Mouse (Mus musculus) cortical plate, adult 2 months (tissue): ENCODE data around the gene Immp2l. TPM values are rescaled to one million over a fixed set of nuclear protein-coding genes. Genes with fewer than 3 reads are reported as not detected.

Experiments
- H3K27ac ChIP-seq: fragments of 200-500 bp; 2 replicates; pipeline ENCODE4 v1.5.1; 2012; ENCODE audit warnings: low read length, control low read depth, inconsistent platforms; ENCODE audit not compliant: insufficient read depth
- H3K4me1 ChIP-seq: fragments of 200-500 bp; 2 replicates; pipeline ENCODE4 v1.6.1; 2011; ENCODE audit warnings: low read length; ENCODE audit not compliant: control insufficient read depth, insufficient read depth
- H3K4me3 ChIP-seq: fragments of 200-500 bp; 2 replicates; pipeline ENCODE4 v1.5.1; 2011; ENCODE audit warnings: mild to moderate bottlenecking, low read length, control low read depth; ENCODE audit not compliant: insufficient read depth
- CTCF ChIP-seq: fragments of 200-500 bp; IDR thresholded peaks from 2 replicates; pipeline ENCODE4 v1.5.1; 2011; ENCODE audit warnings: mild to moderate bottlenecking, control low read depth, low read length; ENCODE audit not compliant: insufficient read depth; ENCODE audit errors: extremely low read depth
- POLR2A ChIP-seq: fragments of 200-500 bp; IDR thresholded peaks from 2 replicates; pipeline ENCODE4 v1.6.1; 2011; ENCODE audit warnings: mild to moderate bottlenecking, low read length, control low read depth; ENCODE audit not compliant: insufficient read depth; ENCODE audit errors: extremely low read depth
- polyA plus RNA-seq: library from polyadenylated mRNA; depleted of rRNA; stranded (reverse); fragments of >200 nt; gene quantifications from 2 replicates; pipeline ENCODE4 v1.2.3, GENCODE M21; 2012

The Immp2l gene
- polyA plus RNA-seq, 1 experiment, result 8.0 TPM

- Histone ChIP-seq H3K27ac (no peak overlapping the region), H3K4me3 (no peak overlapping the region), H3K4me1 (no peaks in the 10 kb centered on the region)
- TF ChIP-seq CTCF (no peak), POLR2A (no peak)
These were observed 502.8 kb downstream of the Immp2l start for GRCm38 (mm10) chr12:41526688-41527087.

- TF ChIP-seq POLR2A (no peak), CTCF (no peak)
- no peak overlapping the region for H3K4me3 ChIP-seq
- no peaks in the 10 kb centered on the region for H3K4me1 ChIP-seq
- no peak overlapping the region for H3K27ac ChIP-seq
These were observed 504.5 kb downstream of the Immp2l start for GRCm38 (mm10) chr12:41528410-41528809.

GRCm38 (mm10) chr12:41539989-41540388 lies 516.1 kb downstream of the Immp2l start:
- no peak overlapping the region for H3K4me3 ChIP-seq
- no peak overlapping the region for H3K27ac ChIP-seq
- H3K4me1 ChIP-seq, result no peaks in the 10 kb centered on the region
- TF ChIP-seq CTCF (no peak), POLR2A (no peak)

GRCm38 (mm10) chr12:41551578-41551977 lies 527.7 kb downstream of the Immp2l start:
- H3K4me3 ChIP-seq, result no peak overlapping the region
- H3K27ac ChIP-seq, result no peak overlapping the region
- no peaks in the 10 kb centered on the region for H3K4me1 ChIP-seq
- TF ChIP-seq CTCF, result no peak
- no peak for TF ChIP-seq POLR2A

- Histone ChIP-seq H3K27ac (no peak overlapping the region), H3K4me3 (no peak overlapping the region), H3K4me1 (no peaks in the 10 kb centered on the region)
- TF ChIP-seq POLR2A (no peak), CTCF (no peak)
These were observed 533.9 kb downstream of the Immp2l start for GRCm38 (mm10) chr12:41557832-41558231.

- Histone ChIP-seq H3K4me1 (no peaks in the 10 kb centered on the region; the same call in 1 of the 2 replicates), H3K4me3 (no peak overlapping the region), H3K27ac (no peak overlapping the region)
- no peak for TF ChIP-seq POLR2A
- no peak for TF ChIP-seq CTCF
These were observed 535.3 kb downstream of the Immp2l start for GRCm38 (mm10) chr12:41558956-41559735.

GRCm38 (mm10) chr12:41565540-41566432 lies 541.9 kb downstream of the Immp2l start:
- Histone ChIP-seq H3K4me3 (no peak overlapping the region), H3K27ac (no peak overlapping the region), H3K4me1 (no peaks in the 10 kb centered on the region; the same call in 1 of the 2 replicates)
- TF ChIP-seq POLR2A (no peak), CTCF (no peak)

GRCm38 (mm10) chr12:41566433-41566794 lies 542.5 kb downstream of the Immp2l start:
- Histone ChIP-seq H3K4me1 (no peaks in the 10 kb centered on the region; the same call in 1 of the 2 replicates), H3K4me3 (no peak overlapping the region), H3K27ac (no peak overlapping the region)
- no peak for TF ChIP-seq POLR2A
- TF ChIP-seq CTCF, result no peak

- Histone ChIP-seq H3K4me1 (no peaks in the 10 kb centered on the region), H3K27ac (no peak overlapping the region), H3K4me3 (no peak overlapping the region)
- TF ChIP-seq POLR2A, result no peak
- no peak for TF ChIP-seq CTCF
These were observed 549.9 kb downstream of the Immp2l start for GRCm38 (mm10) chr12:41573754-41574153.

GRCm38 (mm10) chr12:41575221-41575620 lies 551.3 kb downstream of the Immp2l start:
- Histone ChIP-seq H3K4me3 (no peak overlapping the region), H3K27ac (no peak overlapping the region), H3K4me1 (no peaks in the 10 kb centered on the region)
- TF ChIP-seq CTCF (no peak), POLR2A (no peak)
